Mouse (Mus musculus): ENCODE measurements around the gene Galnt6. TPM values are rescaled to one million over a fixed set of nuclear protein-coding genes. Genes with fewer than 3 reads are reported as not detected.
"Not testable (repeated sequence)": the region's sequence is repeated elsewhere in the genome, so short reads cannot be mapped to it uniquely, and the experiment has no call there.

Galnt6 gene
- 0.08 and 0.12 TPM in 2 replicates for polyA plus RNA-seq (2014; fragmentation: Nextera tagmentation; extraction: Ambion mirVana)

DNA sequence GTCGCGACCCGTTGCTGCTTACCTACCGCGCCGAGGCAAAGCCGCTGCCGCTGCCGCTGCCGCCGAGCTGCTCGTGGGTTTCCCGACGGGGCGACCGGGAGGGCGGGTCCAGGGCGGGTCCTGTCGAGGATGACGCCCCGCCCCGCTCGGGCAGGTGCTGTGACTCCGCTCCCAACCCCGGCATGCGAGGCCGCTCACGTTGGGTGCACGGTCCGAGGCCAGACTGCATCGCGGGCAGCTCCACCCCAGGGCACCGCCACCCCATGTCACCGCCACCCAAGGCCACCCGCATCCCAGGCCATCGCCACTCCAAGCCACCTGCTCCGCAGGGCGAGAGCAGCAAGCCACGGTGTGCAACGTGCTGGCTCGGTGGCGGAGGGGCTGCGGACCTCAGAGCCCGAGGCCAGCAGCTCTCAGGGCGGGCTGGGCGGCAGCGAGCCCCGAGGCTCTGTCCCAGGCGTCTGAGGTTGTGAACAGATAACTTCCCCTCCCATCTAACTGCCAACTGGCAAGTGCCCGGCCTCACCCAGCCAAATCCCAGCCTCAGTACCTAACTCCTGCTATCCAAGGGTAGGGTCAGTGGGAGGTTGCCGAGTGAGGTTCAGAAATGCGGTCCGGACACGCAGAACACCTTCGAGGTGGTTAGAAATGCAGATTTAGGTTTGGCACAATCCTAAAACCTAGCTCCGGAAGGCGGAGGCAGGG is at the start of gene Galnt6:
Gene Galnt6 (minus strand): TSS at position 96 of the 705 bp plus-strand sequence.
- Histone ChIP-seq H3K36me3 (ENCODE audit: control insufficient read depth, insufficient read depth, low read length) (no peaks in the 10 kb centered on the region), H3K9me3 (ENCODE audit: control insufficient read depth, low read length) (no peaks in the 10 kb centered on the region), H3K4me2 (ENCODE audit: low read length) (peak within 1 kb of the TSS; percentile 74), H3K4me1 (ENCODE audit: control insufficient read depth in 2 of 2, insufficient read depth in 2 of 2, low read length in 2 of 2) (peaks cover 9 to 11% of the 10 kb centered on the region in 2 experiments; a peak in 3 of 4 replicates), H3K9ac (ENCODE audit: low read length) (peak within 1 kb of the TSS; percentile 21; the same call in 1 of the 2 replicates), H3K4me3 (ENCODE audit: control insufficient read depth in 1 of 2, insufficient read depth in 1 of 2, low read depth in 1 of 2, low read length in 2 of 2) (peak within 1 kb of the TSS; percentile 20 to 42), H3K27ac (replicated peaks in 1 of 2; ENCODE audit: control insufficient read depth in 1 of 2, insufficient read depth in 1 of 2, low read depth in 2 of 2, low read length in 2 of 2) (no peak within 1 kb of the TSS), H3K27me3 (ENCODE audit: control insufficient read depth, insufficient read depth, low read length) (peaks cover 50% of the 10 kb centered on the region)
- ATAC-seq (ENCODE audit: insufficient number of reproducible peaks, insufficient read depth, low FRiP score, low read depth) = no peak
- 12% methylated on average over 26 of the region's 57 CpGs for WGBS

- WGBS = 61% methylated on average over 32 of the region's 32 CpGs
- Histone ChIP-seq H3K36me3 (ENCODE audit: control insufficient read depth, insufficient read depth, low read length) (no peaks in the 10 kb centered on the region), H3K4me1 (ENCODE audit: control insufficient read depth in 2 of 2, insufficient read depth in 2 of 2, low read length in 2 of 2) (peaks cover 0 to 3% of the 10 kb centered on the region in 2 experiments; a peak in 1 of 4 replicates), H3K9ac (ENCODE audit: low read length) (no peak overlapping the region), H3K4me2 (ENCODE audit: low read length) (no peak overlapping the region), H3K4me3 (ENCODE audit: control insufficient read depth in 1 of 2, insufficient read depth in 1 of 2, low read depth in 1 of 2, low read length in 2 of 2) (no peak overlapping the region), H3K27ac (replicated peaks in 1 of 2; ENCODE audit: control insufficient read depth in 1 of 2, insufficient read depth in 1 of 2, low read depth in 2 of 2, low read length in 2 of 2) (no peak overlapping the region), H3K9me3 (ENCODE audit: control insufficient read depth, low read length) (no peaks in the 10 kb centered on the region), H3K27me3 (ENCODE audit: control insufficient read depth, insufficient read depth, low read length) (peaks cover 34% of the 10 kb centered on the region)
- no peak for ATAC-seq (ENCODE audit: insufficient number of reproducible peaks, insufficient read depth, low FRiP score, low read depth)
These were observed 48.1 kb upstream of the Galnt6 start for GRCm38 (mm10) chr15:100777020-100778016.

- no peak for ATAC-seq (ENCODE audit: insufficient number of reproducible peaks, insufficient read depth, low FRiP score, low read depth)
- Histone ChIP-seq H3K27me3 (ENCODE audit: control insufficient read depth, insufficient read depth, low read length) (peaks cover 40% of the 10 kb centered on the region), H3K9ac (ENCODE audit: low read length) (no peak overlapping the region), H3K9me3 (ENCODE audit: control insufficient read depth, low read length) (no peaks in the 10 kb centered on the region), H3K4me1 (ENCODE audit: control insufficient read depth in 2 of 2, insufficient read depth in 2 of 2, low read length in 2 of 2) (peaks cover 0 to 3% of the 10 kb centered on the region in 2 experiments; a peak in 1 of 4 replicates), H3K36me3 (ENCODE audit: control insufficient read depth, insufficient read depth, low read length) (no peaks in the 10 kb centered on the region), H3K4me2 (ENCODE audit: low read length) (no peak overlapping the region), H3K27ac (replicated peaks in 1 of 2; ENCODE audit: control insufficient read depth in 1 of 2, insufficient read depth in 1 of 2, low read depth in 2 of 2, low read length in 2 of 2) (no peak overlapping the region), H3K4me3 (ENCODE audit: control insufficient read depth in 1 of 2, insufficient read depth in 1 of 2, low read depth in 1 of 2, low read length in 2 of 2) (no peak overlapping the region)
- WGBS = 87% methylated on average over 3 of the region's 3 CpGs
These were observed 47.2 kb upstream of the Galnt6 start for GRCm38 (mm10) chr15:100776424-100776823.

- ATAC-seq (ENCODE audit: insufficient number of reproducible peaks, insufficient read depth, low FRiP score, low read depth) = no peak
- Histone ChIP-seq H3K27ac (replicated peaks in 1 of 2; ENCODE audit: control insufficient read depth in 1 of 2, insufficient read depth in 1 of 2, low read depth in 2 of 2, low read length in 2 of 2) (no peak overlapping the region), H3K4me2 (ENCODE audit: low read length) (no peak overlapping the region), H3K36me3 (ENCODE audit: control insufficient read depth, insufficient read depth, low read length) (no peaks in the 10 kb centered on the region), H3K4me3 (ENCODE audit: control insufficient read depth in 1 of 2, insufficient read depth in 1 of 2, low read depth in 1 of 2, low read length in 2 of 2) (no peak overlapping the region), H3K9ac (ENCODE audit: low read length) (no peak overlapping the region), H3K27me3 (ENCODE audit: control insufficient read depth, insufficient read depth, low read length) (peaks cover 49% of the 10 kb centered on the region), H3K4me1 (ENCODE audit: control insufficient read depth in 2 of 2, insufficient read depth in 2 of 2, low read length in 2 of 2) (peaks cover 0 to 3% of the 10 kb centered on the region in 2 experiments; a peak in 1 of 4 replicates), H3K9me3 (ENCODE audit: control insufficient read depth, low read length) (0 out of 2 replicates have a peak, but pooled peaks cover 4% of the 10 kb centered on the region)
- WGBS = 52% methylated on average over 19 of the region's 19 CpGs
These were observed 46.3 kb upstream of the Galnt6 start for GRCm38 (mm10) chr15:100775189-100776166.

GRCm38 (mm10) chr15:100773859-100774258 is 44.7 kb upstream of the Galnt6 start:
- not testable (repeated sequence) for H3K4me1 ChIP-seq (ENCODE audit: control insufficient read depth in 2 of 2, insufficient read depth in 2 of 2, low read length in 2 of 2); H3K27ac ChIP-seq (replicated peaks in 1 of 2; ENCODE audit: control insufficient read depth in 1 of 2, insufficient read depth in 1 of 2, low read depth in 2 of 2, low read length in 2 of 2); H3K9ac ChIP-seq (ENCODE audit: low read length); H3K9me3 ChIP-seq (ENCODE audit: control insufficient read depth, low read length); H3K36me3 ChIP-seq (ENCODE audit: control insufficient read depth, insufficient read depth, low read length); H3K4me2 ChIP-seq (ENCODE audit: low read length); ATAC-seq (ENCODE audit: insufficient number of reproducible peaks, insufficient read depth, low FRiP score, low read depth); H3K4me3 ChIP-seq (ENCODE audit: control insufficient read depth in 1 of 2, insufficient read depth in 1 of 2, low read depth in 1 of 2, low read length in 2 of 2)
- peaks cover 50% of the 10 kb centered on the region for H3K27me3 ChIP-seq (ENCODE audit: control insufficient read depth, insufficient read depth, low read length)
- 96% methylated on average over 6 of the region's 6 CpGs for WGBS

GRCm38 (mm10) chr15:100772685-100773084 is 43.5 kb upstream of the Galnt6 start:
- H3K9me3 ChIP-seq (ENCODE audit: control insufficient read depth, low read length) = 0 out of 2 replicates have a peak, but pooled peaks cover 4% of the 10 kb centered on the region
- no peak overlapping the region for H3K9ac ChIP-seq (ENCODE audit: low read length)
- H3K4me1 ChIP-seq (ENCODE audit: control insufficient read depth in 2 of 2, insufficient read depth in 2 of 2, low read length in 2 of 2) = no peaks in the 10 kb centered on the region; a peak in 1 of 4 replicates
- WGBS = 79% methylated on average over 4 of the region's 4 CpGs
- H3K4me2 ChIP-seq (ENCODE audit: low read length) = no peak overlapping the region
- no peaks in the 10 kb centered on the region for H3K36me3 ChIP-seq (ENCODE audit: control insufficient read depth, insufficient read depth, low read length)
- peaks cover 56% of the 10 kb centered on the region for H3K27me3 ChIP-seq (ENCODE audit: control insufficient read depth, insufficient read depth, low read length)
- H3K4me3 ChIP-seq (ENCODE audit: control insufficient read depth in 1 of 2, insufficient read depth in 1 of 2, low read depth in 1 of 2, low read length in 2 of 2) = no peak overlapping the region
- no peak overlapping the region for H3K27ac ChIP-seq (replicated peaks in 1 of 2; ENCODE audit: control insufficient read depth in 1 of 2, insufficient read depth in 1 of 2, low read depth in 2 of 2, low read length in 2 of 2)
- ATAC-seq (ENCODE audit: insufficient number of reproducible peaks, insufficient read depth, low FRiP score, low read depth) = no peak
